Mouse (Mus musculus) small intestine, adult 2 months (tissue): Measurements from ENCODE around the gene Zfp790. TPM values are rescaled to one million over a fixed set of nuclear protein-coding genes. Genes with fewer than 3 reads are reported as not detected.
A peak's percentile ranks its signal among the peaks of the same experiment; 100 is the strongest.

Source experiments
- H3K27ac ChIP-seq: fragments of 200-500 bp; 2 replicates; pipeline ENCODE4 v1.5.1; 2012; ENCODE audit warnings: low read depth, low read length, control low read depth, inconsistent platforms; ENCODE audit not compliant: insufficient read depth
- H3K27me3 ChIP-seq: fragments of 200-500 bp; 2 replicates; pipeline ENCODE4 v1.6.1; 2012; ENCODE audit warnings: mild to moderate bottlenecking, moderate library complexity, low read length, inconsistent platforms; ENCODE audit not compliant: control insufficient read depth, insufficient read depth
- H3K36me3 ChIP-seq: fragments of 200-500 bp; 2 replicates; pipeline ENCODE4 v1.6.1; 2012; ENCODE audit warnings: mild to moderate bottlenecking, low read length, control low read depth, inconsistent platforms; ENCODE audit not compliant: control insufficient read depth, insufficient read depth
- H3K4me1 ChIP-seq: fragments of 200-500 bp; 2 replicates; pipeline ENCODE4 v1.6.1; 2012; ENCODE audit warnings: low read length, inconsistent platforms, mixed read lengths; ENCODE audit not compliant: control insufficient read depth, insufficient read depth, insufficient read length
- H3K4me3 ChIP-seq: fragments of 200-500 bp; 2 replicates; pipeline ENCODE4 v1.5.1; 2012; ENCODE audit warnings: low read depth, mild to moderate bottlenecking, control low read depth, inconsistent platforms, low read length, moderate library complexity
- CTCF ChIP-seq: fragments of 200-500 bp; IDR thresholded peaks from 2 replicates; pipeline ENCODE4 v1.5.1; 2012; ENCODE audit warnings: low read depth, mild to moderate bottlenecking, control low read depth, inconsistent platforms, low read length, moderate library complexity, mixed read lengths; ENCODE audit not compliant: insufficient replicate concordance, insufficient read length; ENCODE audit errors: extremely low read depth
- POLR2A ChIP-seq: fragments of 200-500 bp; IDR thresholded peaks from 2 replicates; pipeline ENCODE4 v1.6.1; 2012; ENCODE audit warnings: low read depth, mild to moderate bottlenecking, control low read depth, inconsistent platforms, low read length, moderate library complexity
- WGBS: fragments of 180-500 bp; shearing (Covaris S2); methylation state at CpG from one replicate; pipeline ENCODE4 v1.1.7; 2018; 5-methylcytosine and 5-hydroxymethylcytosine counted together
- polyA plus RNA-seq: library from polyadenylated mRNA; depleted of rRNA; stranded (reverse); fragments of >200 nt; gene quantifications from 2 replicates; pipeline ENCODE4 v1.2.3, GENCODE M21; 2012

The Zfp790 gene
- polyA plus RNA-seq, 1 experiment: 0.86 TPM

DNA sequence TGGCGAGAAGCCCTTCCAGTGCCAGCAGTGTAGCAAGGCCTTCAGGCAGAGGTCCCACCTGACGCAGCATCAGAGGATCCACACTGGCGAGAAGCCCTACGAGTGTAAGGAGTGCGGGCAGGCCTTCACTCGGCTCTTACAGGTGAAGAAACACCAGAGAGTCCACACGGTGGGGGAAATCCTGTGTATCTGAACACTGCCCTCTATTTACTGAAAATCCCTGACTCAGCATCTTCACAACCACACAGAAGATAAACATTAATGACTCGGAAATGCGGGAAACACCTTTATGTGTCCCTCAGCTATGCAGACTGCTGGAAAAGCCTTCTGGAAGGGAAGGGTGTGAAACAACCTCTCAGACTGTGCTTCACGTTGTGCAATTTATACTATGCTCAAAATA is 38.5 kb upstream of the Zfp790 start:
- no peak for TF ChIP-seq POLR2A
- TF ChIP-seq CTCF: no peak
- Histone ChIP-seq H3K4me1 (no peaks in the 10 kb centered on the region), H3K27ac (no peak overlapping the region), H3K4me3 (no peak overlapping the region), H3K36me3 (peaks cover 53% of the 10 kb centered on the region), H3K27me3 (no peaks in the 10 kb centered on the region)
- WGBS: 96% methylated on average over 10 of the region's 10 CpGs

DNA sequence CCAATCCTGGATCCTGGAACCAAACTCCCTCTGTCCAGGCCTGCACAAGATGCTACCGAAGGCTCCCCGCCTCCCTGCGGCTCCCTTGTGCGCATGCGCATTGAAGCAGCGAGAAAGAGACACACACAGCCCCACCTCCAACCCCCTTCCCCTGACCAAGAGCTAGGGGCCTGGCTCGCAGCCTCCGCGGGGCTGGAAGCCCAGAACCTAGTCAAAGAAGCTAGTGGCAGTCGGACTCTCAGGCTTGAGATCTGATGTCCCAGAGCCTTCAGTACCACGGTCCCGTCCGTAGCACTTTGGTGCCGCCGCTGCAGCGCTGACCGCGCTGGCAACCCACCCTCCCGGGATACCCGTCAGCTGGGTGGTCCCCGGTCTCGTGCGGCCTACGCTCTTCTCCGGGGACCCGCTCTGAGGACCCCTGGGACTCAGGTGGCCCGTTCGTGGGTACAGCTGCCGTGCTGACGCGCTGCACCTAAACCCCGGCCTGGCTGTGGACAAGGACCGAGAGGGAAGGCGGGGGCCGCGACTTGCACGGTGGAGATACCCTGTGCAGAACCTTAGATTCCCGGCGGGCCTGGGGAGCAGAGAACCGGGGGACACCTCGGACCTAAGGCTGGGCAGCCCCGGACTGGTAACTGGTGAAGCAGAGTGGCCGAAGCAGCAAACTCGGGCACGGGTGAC is 31.9 kb upstream of the Zfp790 start, which contains the start of gene Zfp30:
Zfp30 (plus strand) TSS at position 128 of the 681 bp plus-strand sequence.
- peaks cover 2% of the 10 kb centered on the region for H3K36me3 ChIP-seq
- peaks cover 3% of the 10 kb centered on the region; the same call in 1 of the 2 replicates for H3K4me1 ChIP-seq
- WGBS: 1% methylated on average over 45 of the region's 45 CpGs
- H3K4me3 ChIP-seq: peak within 1 kb of the TSS; percentile 91
- no peaks in the 10 kb centered on the region for H3K27me3 ChIP-seq
- TF ChIP-seq CTCF (no peak), POLR2A (no peak)
- no peak within 1 kb of the TSS for H3K27ac ChIP-seq

DNA sequence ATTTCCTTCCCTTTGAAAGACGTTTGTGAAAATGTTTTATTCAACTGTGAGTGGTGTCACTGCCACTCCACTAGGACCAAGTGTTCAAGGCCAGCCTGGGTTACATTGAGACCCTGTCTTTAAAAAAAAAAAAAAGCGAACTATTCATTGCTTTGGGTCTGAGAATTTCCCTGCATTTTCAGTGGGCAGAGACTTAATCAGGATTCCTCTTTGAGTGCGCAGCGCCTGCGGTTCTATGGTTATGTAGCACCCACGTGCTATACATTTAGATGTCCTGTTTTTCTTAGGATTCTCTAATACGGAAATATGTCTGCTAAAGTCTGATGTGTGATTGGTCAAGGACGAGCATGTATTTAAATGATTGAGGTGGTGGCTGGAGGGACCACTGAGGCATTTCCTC is 30.9 kb upstream of the Zfp790 start:
- H3K4me3 ChIP-seq: no peak overlapping the region
- 75% methylated on average over 8 of the region's 8 CpGs for WGBS
- H3K36me3 ChIP-seq: no peaks in the 10 kb centered on the region
- TF ChIP-seq POLR2A: no peak
- TF ChIP-seq CTCF: no peak
- H3K27ac ChIP-seq: no peak overlapping the region
- H3K27me3 ChIP-seq: no peaks in the 10 kb centered on the region
- peaks cover 3% of the 10 kb centered on the region; the same call in 1 of the 2 replicates for H3K4me1 ChIP-seq

DNA sequence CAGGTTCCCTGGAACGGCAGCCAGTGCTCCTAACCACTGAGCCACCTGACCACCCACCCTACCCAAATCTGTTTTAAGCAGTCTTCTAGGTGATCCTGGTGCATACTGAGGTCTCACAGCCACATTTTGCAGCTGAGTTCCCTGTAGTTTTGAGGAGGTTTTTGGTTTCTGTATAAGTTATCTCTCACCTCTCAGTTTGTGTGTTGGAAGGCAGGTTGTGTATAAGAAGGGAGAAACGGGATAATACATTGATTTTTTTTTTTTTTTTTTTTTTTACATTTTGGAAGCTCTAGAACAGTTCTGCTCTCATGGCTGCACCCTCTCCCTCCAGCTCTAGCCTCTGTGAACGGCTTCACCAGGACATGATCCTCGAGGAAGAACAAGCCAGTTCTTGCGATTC is 30.0 kb upstream of the Zfp790 start:
- WGBS: 86% methylated on average over 5 of the region's 5 CpGs
- H3K4me1 ChIP-seq: peaks cover 3% of the 10 kb centered on the region; the same call in 1 of the 2 replicates
- no peak overlapping the region for H3K27ac ChIP-seq
- no peaks in the 10 kb centered on the region for H3K36me3 ChIP-seq
- TF ChIP-seq CTCF: no peak
- no peak for TF ChIP-seq POLR2A
- peak overlapping the region; percentile 8 for H3K4me3 ChIP-seq
- no peaks in the 10 kb centered on the region for H3K27me3 ChIP-seq

DNA sequence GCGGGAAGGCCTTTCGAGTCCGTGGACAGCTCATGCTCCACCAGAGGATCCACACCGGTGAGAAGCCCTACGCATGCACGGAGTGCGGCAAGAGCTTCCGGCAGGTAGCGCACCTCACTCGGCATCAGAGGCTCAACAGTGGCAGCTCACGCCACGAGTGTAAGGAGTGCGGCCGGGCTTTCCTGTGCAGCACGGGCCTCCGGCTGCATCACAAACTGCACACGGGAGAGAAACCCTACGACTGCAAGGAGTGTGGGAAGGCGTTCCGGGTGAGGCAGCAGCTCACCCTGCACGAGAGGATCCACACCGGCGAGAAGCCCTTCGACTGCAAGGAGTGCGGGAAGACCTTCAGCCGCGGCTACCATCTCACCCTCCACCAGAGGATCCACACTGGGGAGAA is 23.0 kb upstream of the Zfp790 start:
- Histone ChIP-seq H3K4me1 (no peaks in the 10 kb centered on the region), H3K4me3 (no peak overlapping the region), H3K36me3 (no peaks in the 10 kb centered on the region), H3K27ac (no peak overlapping the region), H3K27me3 (no peaks in the 10 kb centered on the region)
- 54% methylated on average over 27 of the region's 27 CpGs for WGBS
- no peak for TF ChIP-seq CTCF
- no peak for TF ChIP-seq POLR2A

DNA sequence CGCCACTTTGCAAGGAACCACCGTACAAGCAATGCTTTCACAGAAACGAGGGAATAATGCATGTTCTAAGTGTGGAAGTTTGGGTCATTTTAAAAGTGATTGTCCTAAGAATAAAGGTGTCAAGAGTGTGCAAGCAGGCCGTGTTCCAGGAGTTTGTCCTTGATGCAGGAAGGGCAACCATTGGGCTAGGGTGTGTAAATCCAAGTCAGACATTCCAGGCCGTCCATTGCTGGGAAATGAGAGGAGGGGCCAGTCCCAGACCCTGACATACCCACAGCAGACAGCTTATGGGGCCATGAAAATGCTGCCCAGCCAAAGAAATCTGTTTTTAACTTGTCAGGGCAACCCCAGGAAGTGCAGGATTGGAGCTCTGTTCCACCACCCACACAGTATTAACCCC is 8.9 kb upstream of the Zfp790 start:
- 84% methylated on average over 5 of the region's 5 CpGs for WGBS
- no peak overlapping the region for H3K27ac ChIP-seq

DNA sequence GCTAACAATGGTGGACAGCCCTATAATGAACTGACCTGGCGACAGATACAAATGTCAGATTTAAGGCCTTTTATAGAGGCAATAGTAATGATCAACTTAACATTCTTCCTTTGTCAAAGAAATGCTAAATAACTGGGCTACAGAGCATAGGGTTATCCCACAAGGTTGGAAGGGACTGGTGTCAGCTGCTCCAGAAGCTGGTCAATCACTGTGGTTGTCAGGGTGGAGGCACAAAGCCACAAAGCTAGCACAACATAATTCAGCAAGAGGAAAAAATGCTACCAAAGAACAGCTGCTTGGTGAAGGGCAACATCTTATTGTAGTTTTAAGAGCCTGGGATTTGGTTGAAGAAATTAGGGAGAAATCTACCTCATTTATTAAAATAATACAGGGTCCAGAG is 3.7 kb upstream of the Zfp790 start:
- 95% methylated on average over 1 of the region's 1 CpGs for WGBS
- H3K27me3 ChIP-seq: no peaks in the 10 kb centered on the region
- H3K36me3 ChIP-seq: no peaks in the 10 kb centered on the region
- no peak overlapping the region for H3K27ac ChIP-seq
- peaks cover 3% of the 10 kb centered on the region; the same call in 1 of the 2 replicates for H3K4me1 ChIP-seq
- no peak overlapping the region for H3K4me3 ChIP-seq
- TF ChIP-seq POLR2A (no peak), CTCF (no peak)

More for the DNA sequence above, 8.9 kb upstream of the Zfp790 start:
- Histone ChIP-seq H3K4me3 (no peak overlapping the region), H3K4me1 (no peaks in the 10 kb centered on the region), H3K36me3 (no peaks in the 10 kb centered on the region), H3K27me3 (no peaks in the 10 kb centered on the region)
- TF ChIP-seq CTCF: no peak
- no peak for TF ChIP-seq POLR2A
